Mouse (Mus musculus) heart, embryonic 11.5 days (tissue): Measurements from ENCODE around the gene Casp9. TPM values are rescaled to one million over a fixed set of nuclear protein-coding genes. Genes with fewer than 3 reads are reported as not detected.
A peak's percentile ranks its signal among the peaks of the same experiment; 100 is the strongest.
"Not testable (repeated sequence)": the region's sequence is repeated elsewhere in the genome, so short reads cannot be mapped to it uniquely, and the experiment has no call there.

Experiments used
- ATAC-seq: fragments of 200-750 bp; cut with Nextera tagmentation; replicated peaks from 2 replicates; pipeline ENCODE4 v1.8.0; 2017; ENCODE audit warnings: moderate library complexity; ENCODE audit not compliant: insufficient number of reproducible peaks, low FRiP score, low TSS enrichment
- H3K27ac ChIP-seq: fragments of 300-500 bp; sonication (generic); 2 replicates; pipeline ENCODE4 v1.5.1; 2014; ENCODE audit warnings: mild to moderate bottlenecking, low read depth, low read length
- H3K27me3 ChIP-seq: fragments of 300-500 bp; sonication (generic); 2 replicates; pipeline ENCODE4 v1.6.1; 2014; ENCODE audit warnings: mild to moderate bottlenecking, low read length, mixed read lengths; ENCODE audit not compliant: control insufficient read depth, insufficient read depth
- H3K36me3 ChIP-seq: fragments of 300-500 bp; sonication (generic); 2 replicates; pipeline ENCODE4 v1.6.1; 2014; ENCODE audit warnings: mild to moderate bottlenecking, low read length, moderate library complexity, mixed read lengths; ENCODE audit not compliant: control insufficient read depth, insufficient read depth
- H3K4me1 ChIP-seq: fragments of 300-500 bp; sonication (generic); 2 replicates; pipeline ENCODE4 v1.6.1; 2014; ENCODE audit warnings: low read length; ENCODE audit not compliant: control insufficient read depth, insufficient read depth
- H3K4me2 ChIP-seq: fragments of 300-500 bp; sonication (generic); 2 replicates; pipeline ENCODE4 v1.6.1; 2014; ENCODE audit warnings: mild to moderate bottlenecking, moderate library complexity
- H3K4me3 ChIP-seq: fragments of 300-500 bp; sonication (generic); 2 replicates; pipeline ENCODE4 v1.5.1; 2014; ENCODE audit warnings: low read depth, low read length
- H3K9ac ChIP-seq: fragments of 300-500 bp; sonication (generic); 2 replicates; pipeline ENCODE4 v1.6.1; 2014; ENCODE audit warnings: mild to moderate bottlenecking, low read depth, low read length, moderate library complexity
- H3K9me3 ChIP-seq: fragments of 300-500 bp; sonication (generic); replicated peaks from 2 replicates; pipeline ENCODE4 v1.6.1; 2016; ENCODE audit warnings: low read length; ENCODE audit not compliant: control insufficient read depth
- WGBS: fragments of 180-500 bp; shearing (Covaris S2); extraction: QIAGEN DNeasy Blood & Tissue Kit; methylation state at CpG from one replicate; pipeline ENCODE4 v1.1.7; 2014; ENCODE audit not compliant: insufficient replicate concordance; 5-methylcytosine and 5-hydroxymethylcytosine counted together
- polyA plus RNA-seq: library from polyadenylated mRNA; unstranded; fragments of >200 nt; fragmentation: Nextera tagmentation; extraction: Ambion mirVana; gene quantifications from 2 replicates; pipeline ENCODE4 v1.2.1, GENCODE M21; 2014

The Casp9 gene
- polyA plus RNA-seq, 1 experiment from 2014 or later = 15.4 TPM

GRCm38 (mm10) chr4:141767353-141768036 is 25.9 kb upstream of the Casp9 start:
- Histone ChIP-seq H3K27ac (peak overlapping the region; percentile 92), H3K4me2 (peak overlapping the region; percentile 40), H3K9ac (peak overlapping the region; percentile 43; the same call in 1 of the 2 replicates), H3K9me3 (no peaks in the 10 kb centered on the region), H3K27me3 (no peaks in the 10 kb centered on the region), H3K4me1 (peaks cover 19% of the 10 kb centered on the region), H3K36me3 (peaks cover 25% of the 10 kb centered on the region), H3K4me3 (no peak overlapping the region)
- ATAC-seq = peak; percentile 84
- WGBS = 43% methylated on average over 18 of the region's 19 CpGs

GRCm38 (mm10) chr4:141769501-141770160 is 23.8 kb upstream of the Casp9 start:
- Histone ChIP-seq H3K27ac (no peak overlapping the region; the same call in 1 of the 2 replicates), H3K9ac (no peak overlapping the region), H3K4me2 (no peak overlapping the region), H3K4me1 (peaks cover 19% of the 10 kb centered on the region), H3K4me3 (no peak overlapping the region), H3K9me3 (no peaks in the 10 kb centered on the region), H3K27me3 (no peaks in the 10 kb centered on the region), H3K36me3 (peaks cover 28% of the 10 kb centered on the region)
- WGBS = 66% methylated on average over 8 of the region's 8 CpGs
- ATAC-seq = no peak

GRCm38 (mm10) chr4:141771823-141772222 is 21.6 kb upstream of the Casp9 start:
- Histone ChIP-seq H3K4me2 (no peak overlapping the region), H3K4me3 (no peak overlapping the region)
- 84% methylated on average over 8 of the region's 8 CpGs for WGBS

GRCm38 (mm10) chr4:141773019-141773418 is 20.4 kb upstream of the Casp9 start:
- peaks cover 37% of the 10 kb centered on the region for H3K36me3 ChIP-seq
- not testable (repeated sequence) for H3K27ac ChIP-seq, H3K27me3 ChIP-seq, ATAC-seq, H3K4me3 ChIP-seq, H3K9ac ChIP-seq, H3K4me2 ChIP-seq, H3K4me1 ChIP-seq, H3K9me3 ChIP-seq
- WGBS = 82% methylated on average over 4 of the region's 4 CpGs

More at GRCm38 (mm10) chr4:141771823-141772222, 21.6 kb upstream of the Casp9 start:
- Histone ChIP-seq H3K9me3 (no peaks in the 10 kb centered on the region), H3K36me3 (peaks cover 36% of the 10 kb centered on the region), H3K9ac (no peak overlapping the region), H3K4me1 (peaks cover 11% of the 10 kb centered on the region), H3K27me3 (no peaks in the 10 kb centered on the region), H3K27ac (no peak overlapping the region)
- ATAC-seq = no peak

GRCm38 (mm10) chr4:141779828-141780227 is 13.6 kb upstream of the Casp9 start:
- Histone ChIP-seq H3K4me3 (no peak overlapping the region), H3K4me2 (no peak overlapping the region), H3K4me1 (no peaks in the 10 kb centered on the region), H3K9ac (no peak overlapping the region), H3K36me3 (peaks cover 26% of the 10 kb centered on the region), H3K9me3 (no peaks in the 10 kb centered on the region), H3K27ac (no peak overlapping the region), H3K27me3 (no peaks in the 10 kb centered on the region)
- no peak for ATAC-seq
- 76% methylated on average over 8 of the region's 8 CpGs for WGBS

GRCm38 (mm10) chr4:141781201-141781985 is 12.0 kb upstream of the Casp9 start:
- H3K4me3 ChIP-seq = no peak overlapping the region
- ATAC-seq = no peak
- no peaks in the 10 kb centered on the region for H3K4me1 ChIP-seq
- H3K36me3 ChIP-seq = peaks cover 23% of the 10 kb centered on the region
- no peak overlapping the region for H3K9ac ChIP-seq
- H3K27ac ChIP-seq = no peak overlapping the region
- WGBS = 95% methylated on average over 8 of the region's 8 CpGs
- no peaks in the 10 kb centered on the region for H3K27me3 ChIP-seq
- H3K9me3 ChIP-seq = no peaks in the 10 kb centered on the region
- no peak overlapping the region for H3K4me2 ChIP-seq

- ATAC-seq = no peak
- Histone ChIP-seq H3K9me3 (no peaks in the 10 kb centered on the region), H3K4me1 (peaks cover 4% of the 10 kb centered on the region; the same call in 1 of the 2 replicates), H3K9ac (no peak overlapping the region), H3K27me3 (no peaks in the 10 kb centered on the region), H3K4me3 (no peak overlapping the region), H3K36me3 (peaks cover 17% of the 10 kb centered on the region), H3K4me2 (no peak overlapping the region), H3K27ac (no peak overlapping the region)
- WGBS = 85% methylated on average over 5 of the region's 5 CpGs
Observed at GRCm38 (mm10) chr4:141784835-141785234, 8.6 kb upstream of the Casp9 start.

- Histone ChIP-seq H3K36me3 (peaks cover 17% of the 10 kb centered on the region), H3K4me2 (no peak overlapping the region), H3K9me3 (no peaks in the 10 kb centered on the region), H3K27me3 (no peaks in the 10 kb centered on the region), H3K4me1 (peaks cover 6% of the 10 kb centered on the region; the same call in 1 of the 2 replicates), H3K9ac (no peak overlapping the region), H3K27ac (no peak overlapping the region), H3K4me3 (no peak overlapping the region)
- 87% methylated on average over 13 of the region's 13 CpGs for WGBS
- no peak for ATAC-seq
Observed at GRCm38 (mm10) chr4:141786141-141786540, 7.3 kb upstream of the Casp9 start.
